Mouse (Mus musculus) intestine, embryonic 15.5 days (tissue): ENCODE results near the gene Asic4. TPM values are rescaled to one million over a fixed set of nuclear protein-coding genes. Genes with fewer than 3 reads are reported as not detected.

Experiments
- ATAC-seq: fragments of 200-750 bp; cut with Nextera tagmentation; 2 replicates; pipeline ENCODE4 v1.8.0; 2017; ENCODE audit warnings: moderate TSS enrichment, moderate library complexity
- H3K27ac ChIP-seq: fragments of 300-500 bp; sonication (generic); 2 replicates; pipeline ENCODE4 v1.5.1; 2015; ENCODE audit warnings: mild to moderate bottlenecking, inconsistent platforms
- H3K27me3 ChIP-seq: fragments of 300-500 bp; sonication (generic); replicated peaks from 2 replicates; pipeline ENCODE4 v1.6.1; 2015; ENCODE audit warnings: inconsistent platforms
- H3K36me3 ChIP-seq: fragments of 300-500 bp; sonication (generic); 2 replicates; pipeline ENCODE4 v1.6.1; 2015; ENCODE audit warnings: inconsistent platforms
- H3K4me1 ChIP-seq: fragments of 300-500 bp; sonication (generic); replicated peaks from 2 replicates; pipeline ENCODE4 v1.6.1; 2015; ENCODE audit warnings: inconsistent platforms
- H3K4me2 ChIP-seq: fragments of 300-500 bp; sonication (generic); replicated peaks from 2 replicates; pipeline ENCODE4 v1.6.1; 2015; ENCODE audit warnings: mild to moderate bottlenecking, inconsistent platforms
- H3K4me3 ChIP-seq: fragments of 300-500 bp; sonication (generic); replicated peaks from 2 replicates; pipeline ENCODE4 v1.5.1; 2015; ENCODE audit warnings: inconsistent platforms
- H3K9ac ChIP-seq: fragments of 300-500 bp; sonication (generic); 2 replicates; pipeline ENCODE4 v1.6.1; 2015; ENCODE audit warnings: inconsistent platforms
- H3K9me3 ChIP-seq: fragments of 300-500 bp; sonication (generic); 2 replicates; pipeline ENCODE4 v1.6.1; 2016; ENCODE audit warnings: inconsistent platforms
- WGBS: fragments of 180-500 bp; shearing (Covaris S2); methylation state at CpG from one replicate; pipeline ENCODE4 v1.1.7; 2015; 5-methylcytosine and 5-hydroxymethylcytosine counted together
- polyA plus RNA-seq: library from polyadenylated mRNA; unstranded; fragments of >200 nt; fragmentation: Nextera tagmentation; extraction: Ambion mirVana; gene quantifications from 2 replicates; pipeline ENCODE4 v1.2.1, GENCODE M21; 2015

Asic4 gene
- polyA plus RNA-seq, 1 experiment from 2014 or later, result 2.7 TPM

DNA sequence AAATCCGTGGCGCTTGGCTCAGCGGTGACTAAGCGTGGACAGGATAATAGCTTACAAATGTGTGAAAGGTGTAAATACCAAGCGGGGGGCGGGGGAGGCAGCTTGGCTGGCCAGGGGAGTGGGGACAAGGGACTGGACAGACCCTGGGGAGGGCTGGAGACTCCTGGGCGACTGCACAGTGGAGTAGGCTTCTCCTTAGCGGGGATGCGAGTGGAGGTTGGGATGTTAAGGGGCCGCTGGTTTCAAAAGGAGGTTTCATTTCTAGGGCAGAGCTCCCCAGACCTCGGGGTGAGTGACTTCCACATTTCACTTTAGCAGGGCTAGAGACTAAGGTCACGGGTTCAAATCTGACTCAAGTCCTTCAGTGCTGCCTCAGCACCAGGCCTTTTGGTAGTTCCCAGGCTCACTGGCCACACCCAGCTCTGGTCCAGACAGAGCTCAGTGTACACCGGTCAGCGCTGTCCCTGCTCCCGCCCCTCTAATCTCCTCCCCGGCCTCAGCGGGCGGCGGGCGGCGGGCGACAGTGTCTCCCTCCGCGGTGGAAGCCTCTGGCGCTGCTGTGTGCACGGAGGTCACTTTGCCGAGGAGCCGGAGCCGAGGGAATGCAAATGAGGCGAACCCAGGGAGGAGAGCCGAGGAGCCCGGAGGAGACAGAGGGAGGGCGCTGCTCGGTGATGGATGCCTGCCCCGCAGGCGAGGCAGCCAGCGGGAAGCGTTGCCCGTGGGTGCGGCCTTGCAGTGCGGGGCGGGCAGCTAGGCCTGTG is 8.0 kb downstream of the Asic4 start:
- Histone ChIP-seq H3K27me3 (peaks cover 29% of the 10 kb centered on the region), H3K36me3 (no peaks in the 10 kb centered on the region), H3K9ac (peak overlapping the region; percentile 44), H3K9me3 (no peaks in the 10 kb centered on the region), H3K27ac (peak overlapping the region; percentile 81), H3K4me1 (peaks cover 20% of the 10 kb centered on the region), H3K4me2 (peak overlapping the region; percentile 75), H3K4me3 (peak overlapping the region; percentile 32)
- ATAC-seq, result peak; percentile 82
- WGBS, result 4% methylated on average over 42 of the region's 42 CpGs

DNA sequence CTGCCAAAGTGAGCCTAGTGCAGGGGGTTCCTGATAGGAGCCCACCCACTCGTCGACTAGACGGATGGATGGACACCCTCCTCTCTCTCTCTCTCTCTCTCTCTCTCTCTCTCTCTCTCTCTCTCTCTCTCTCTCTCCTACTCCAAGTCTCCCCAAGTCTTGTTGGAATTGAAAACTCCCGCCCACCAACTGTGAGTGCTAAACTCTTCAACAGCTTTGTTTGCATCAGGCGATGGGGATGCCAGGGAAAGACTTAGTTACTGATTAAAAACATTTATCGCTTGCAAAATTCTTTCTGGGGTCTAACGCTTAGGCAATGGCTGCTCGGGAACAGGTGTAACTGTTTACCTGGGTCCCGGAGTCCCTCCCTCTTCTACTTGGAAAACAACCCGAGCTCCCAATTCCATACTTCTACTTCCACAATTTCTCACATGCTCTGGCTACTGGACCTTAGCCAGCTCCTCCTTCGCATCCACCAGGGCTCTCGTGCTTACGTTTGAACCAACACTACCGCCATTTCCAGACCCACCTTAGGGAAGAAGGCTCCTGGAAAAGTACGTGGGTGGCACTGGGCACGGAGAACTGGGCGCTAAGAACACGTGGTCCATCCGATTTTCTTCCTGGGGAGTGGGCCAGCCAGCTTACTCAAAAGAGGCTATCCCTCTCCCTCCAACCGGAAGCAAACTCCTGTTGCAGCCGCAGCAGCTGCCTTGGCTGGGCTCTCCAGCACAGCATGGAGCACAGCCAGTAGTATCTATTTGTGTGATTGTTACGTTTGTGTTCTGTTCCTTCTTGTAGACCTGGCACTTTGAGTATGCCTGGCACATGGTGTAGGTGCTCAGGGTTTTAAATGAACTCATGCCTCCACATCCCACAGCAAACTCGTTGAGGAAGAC is 8.8 kb downstream of the Asic4 start:
- H3K4me1 ChIP-seq, result peaks cover 20% of the 10 kb centered on the region
- 10% methylated on average over 23 of the region's 23 CpGs for WGBS
- peak overlapping the region; percentile 32 for H3K4me3 ChIP-seq
- H3K9ac ChIP-seq, result peak overlapping the region; percentile 44
- no peaks in the 10 kb centered on the region for H3K36me3 ChIP-seq
- H3K27me3 ChIP-seq, result peaks cover 23% of the 10 kb centered on the region; the same call in 1 of the 2 replicates
- peak overlapping the region; percentile 81 for H3K27ac ChIP-seq
- ATAC-seq, result peak; percentile 37
- H3K9me3 ChIP-seq, result no peaks in the 10 kb centered on the region
- H3K4me2 ChIP-seq, result peak overlapping the region; percentile 75

GRCm38 (mm10) chr1:75460297-75460696 is 10.1 kb downstream of the Asic4 start:
- Histone ChIP-seq H3K27ac (no peak overlapping the region), H3K9ac (no peak overlapping the region), H3K9me3 (no peaks in the 10 kb centered on the region), H3K4me1 (peaks cover 20% of the 10 kb centered on the region), H3K4me2 (no peak overlapping the region), H3K4me3 (no peak overlapping the region), H3K27me3 (peaks cover 16% of the 10 kb centered on the region; the same call in 1 of the 2 replicates), H3K36me3 (no peaks in the 10 kb centered on the region)
- ATAC-seq, result no peak
- WGBS, result 70% methylated on average over 7 of the region's 7 CpGs

DNA sequence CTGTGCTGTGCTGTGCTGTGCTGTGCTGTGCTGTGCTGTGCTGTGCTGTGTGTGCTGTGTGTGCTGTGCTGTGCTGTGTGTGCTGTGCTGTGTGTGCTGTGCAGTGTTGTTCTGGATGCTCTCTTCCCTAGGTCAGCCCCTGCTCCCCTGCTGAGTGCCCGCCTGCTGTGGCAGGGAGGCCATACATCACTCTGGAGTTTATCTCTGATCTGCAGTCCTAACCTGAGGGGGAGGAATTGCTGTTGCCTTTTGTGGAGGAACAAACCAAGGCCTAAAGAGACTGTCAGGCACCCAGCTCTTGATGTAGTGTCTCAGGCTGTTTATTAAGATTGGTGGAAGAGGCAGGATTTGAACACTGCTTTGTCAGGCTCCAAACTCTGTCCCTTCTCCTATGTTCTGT is 12.4 kb downstream of the Asic4 start:
- Histone ChIP-seq H3K9me3 (no peaks in the 10 kb centered on the region), H3K9ac (no peak overlapping the region), H3K27me3 (peaks cover 10% of the 10 kb centered on the region; the same call in 1 of the 2 replicates), H3K27ac (no peak overlapping the region), H3K4me2 (no peak overlapping the region), H3K36me3 (no peaks in the 10 kb centered on the region), H3K4me1 (peaks cover 18% of the 10 kb centered on the region), H3K4me3 (no peak overlapping the region)
- no peak for ATAC-seq
- 48% methylated on average over 1 of the region's 1 CpGs for WGBS

- H3K4me1 ChIP-seq, result peaks cover 13% of the 10 kb centered on the region
- H3K4me2 ChIP-seq, result no peak overlapping the region
- WGBS, result 70% methylated on average over 5 of the region's 5 CpGs
- H3K36me3 ChIP-seq, result no peaks in the 10 kb centered on the region
- H3K9ac ChIP-seq, result no peak overlapping the region
- ATAC-seq, result 0 out of 2 replicates have a peak, but pooled peaks have one; percentile 24
- no peak overlapping the region for H3K27ac ChIP-seq
- H3K27me3 ChIP-seq, result 0 out of 2 replicates have a peak, but pooled peaks cover 4% of the 10 kb centered on the region
- no peaks in the 10 kb centered on the region for H3K9me3 ChIP-seq
- H3K4me3 ChIP-seq, result no peak overlapping the region
Observed at GRCm38 (mm10) chr1:75463652-75464204, 13.5 kb downstream of the Asic4 start.

GRCm38 (mm10) chr1:75467215-75467927 is 17.1 kb downstream of the Asic4 start:
- Histone ChIP-seq H3K27me3 (no peaks in the 10 kb centered on the region), H3K36me3 (no peaks in the 10 kb centered on the region), H3K4me2 (0 out of 2 replicates have a peak overlapping the region, but pooled peaks have one; percentile 17), H3K9ac (no peak overlapping the region), H3K4me3 (no peak overlapping the region), H3K4me1 (peaks cover 4% of the 10 kb centered on the region; the same call in 1 of the 2 replicates), H3K9me3 (no peaks in the 10 kb centered on the region), H3K27ac (no peak overlapping the region)
- WGBS, result 8% methylated on average over 14 of the region's 14 CpGs
- peak; percentile 83 for ATAC-seq

DNA sequence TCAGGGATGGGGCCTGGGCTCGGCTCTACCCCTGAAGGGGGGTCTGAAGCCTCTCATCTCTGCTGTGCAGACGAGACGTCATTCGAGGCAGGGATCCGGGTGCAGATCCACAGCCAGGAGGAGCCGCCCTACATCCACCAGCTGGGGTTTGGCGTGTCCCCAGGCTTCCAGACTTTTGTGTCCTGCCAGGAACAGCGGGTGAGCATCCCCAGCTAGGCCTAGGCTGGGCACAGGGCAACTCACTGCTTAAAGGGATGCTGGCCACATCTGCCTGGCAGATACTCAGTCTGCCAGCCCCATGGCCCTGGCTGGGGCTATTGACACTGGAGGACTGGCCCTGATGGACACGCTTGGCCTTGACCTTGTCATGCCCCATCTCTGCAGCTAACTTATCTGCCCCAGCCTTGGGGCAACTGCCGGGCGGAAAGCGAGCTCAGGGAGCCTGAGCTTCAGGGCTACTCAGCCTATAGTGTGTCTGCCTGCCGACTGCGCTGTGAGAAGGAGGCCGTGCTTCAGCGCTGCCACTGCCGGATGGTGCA is 19.1 kb downstream of the Asic4 start:
- WGBS, result 80% methylated on average over 17 of the region's 17 CpGs
- ATAC-seq, result no peak
- Histone ChIP-seq H3K9me3 (no peaks in the 10 kb centered on the region), H3K4me2 (no peak overlapping the region), H3K4me1 (peaks cover 7% of the 10 kb centered on the region; the same call in 1 of the 2 replicates), H3K36me3 (peaks cover 3% of the 10 kb centered on the region; the same call in 1 of the 2 replicates), H3K27me3 (no peaks in the 10 kb centered on the region), H3K9ac (no peak overlapping the region), H3K4me3 (no peak overlapping the region), H3K27ac (no peak overlapping the region)

DNA sequence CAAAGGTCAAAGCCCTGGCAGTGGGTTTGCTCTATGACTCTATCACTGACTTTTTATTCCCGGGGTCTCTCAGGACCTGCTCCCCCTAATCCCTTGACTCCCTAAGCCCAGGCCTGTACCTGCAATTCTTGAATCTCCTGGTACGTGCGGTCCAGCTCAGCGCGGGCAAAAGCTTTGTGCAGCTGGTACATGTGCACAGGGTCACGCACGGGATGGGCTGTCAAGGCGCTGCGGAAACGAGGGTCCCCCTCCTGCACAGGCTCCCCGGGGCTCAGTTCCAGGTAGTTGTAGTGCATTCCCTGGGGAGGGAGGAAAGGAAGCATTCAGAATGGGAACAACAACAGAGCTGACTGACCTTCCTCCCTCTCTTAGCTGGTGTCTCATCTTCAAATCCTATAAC is 26.2 kb downstream of the Asic4 start:
- Histone ChIP-seq H3K36me3 (peaks cover 23% of the 10 kb centered on the region), H3K27me3 (peaks cover 14% of the 10 kb centered on the region; the same call in 1 of the 2 replicates), H3K4me1 (peaks cover 22% of the 10 kb centered on the region), H3K4me2 (no peak overlapping the region), H3K4me3 (no peak overlapping the region), H3K9ac (no peak overlapping the region), H3K27ac (no peak overlapping the region), H3K9me3 (no peaks in the 10 kb centered on the region)
- ATAC-seq, result no peak
- WGBS, result 95% methylated on average over 11 of the region's 11 CpGs

- H3K4me1 ChIP-seq, result peaks cover 22% of the 10 kb centered on the region
- peaks cover 23% of the 10 kb centered on the region for H3K36me3 ChIP-seq
- H3K27me3 ChIP-seq, result peaks cover 21% of the 10 kb centered on the region
- H3K4me2 ChIP-seq, result peak overlapping the region; percentile 87
- ATAC-seq, result peak; percentile 10; the same call in 1 of the 2 replicates
- H3K27ac ChIP-seq, result no peak overlapping the region
- no peaks in the 10 kb centered on the region for H3K9me3 ChIP-seq
- H3K4me3 ChIP-seq, result peak overlapping the region; percentile 79
- 17% methylated on average over 35 of the region's 35 CpGs for WGBS
- H3K9ac ChIP-seq, result no peak overlapping the region; the same call in 1 of the 2 replicates
Observed at GRCm38 (mm10) chr1:75477264-75477965, 27.2 kb downstream of the Asic4 start.

GRCm38 (mm10) chr1:75477966-75478290 is 27.7 kb downstream of the Asic4 start:
- Histone ChIP-seq H3K9me3 (no peaks in the 10 kb centered on the region), H3K4me1 (peaks cover 22% of the 10 kb centered on the region), H3K27me3 (peaks cover 26% of the 10 kb centered on the region), H3K27ac (no peak overlapping the region), H3K4me2 (peak overlapping the region; percentile 87), H3K9ac (0 out of 2 replicates have a peak overlapping the region, but pooled peaks have one; percentile 65), H3K36me3 (peaks cover 23% of the 10 kb centered on the region), H3K4me3 (peak overlapping the region; percentile 79)
- 52% methylated on average over 3 of the region's 3 CpGs for WGBS
- ATAC-seq, result no peak

DNA sequence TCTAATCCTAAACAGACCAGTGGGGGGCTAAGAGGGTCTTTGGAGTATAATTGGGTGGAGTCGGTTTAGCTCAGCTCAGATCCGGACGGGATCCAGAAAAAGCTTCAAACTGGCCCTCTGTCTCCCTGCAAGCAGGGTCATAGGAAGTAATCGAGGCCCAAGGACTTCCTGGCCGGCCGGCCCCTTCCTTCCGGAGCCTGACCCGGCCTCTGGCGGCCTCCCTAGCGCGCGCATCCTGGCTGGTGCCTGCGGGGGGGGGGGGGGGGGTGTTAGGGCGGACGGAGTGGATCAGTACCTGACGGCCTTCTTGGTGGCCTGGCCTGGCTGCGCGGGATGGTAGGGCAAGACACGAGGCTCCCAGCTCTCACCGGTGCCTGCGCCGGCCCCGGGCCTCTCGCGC is 28.3 kb downstream of the Asic4 start:
- Histone ChIP-seq H3K27me3 (peaks cover 30% of the 10 kb centered on the region), H3K4me3 (peak overlapping the region; percentile 79), H3K27ac (peak overlapping the region; percentile 80), H3K9me3 (no peaks in the 10 kb centered on the region), H3K4me2 (peak overlapping the region; percentile 87), H3K4me1 (peaks cover 22% of the 10 kb centered on the region), H3K36me3 (peaks cover 21% of the 10 kb centered on the region), H3K9ac (peak overlapping the region; percentile 65)
- no peak for ATAC-seq
- WGBS, result 0% methylated on average over 18 of the region's 25 CpGs
